Mouse (Mus musculus) neural tube, embryonic 15.5 days (tissue): ENCODE results near the gene Trpc2. TPM values are rescaled to one million over a fixed set of nuclear protein-coding genes. Genes with fewer than 3 reads are reported as not detected.

Experiments used
- ATAC-seq: fragments of 200-750 bp; cut with Nextera tagmentation; 2 replicates; pipeline ENCODE4 v1.8.0; 2017; ENCODE audit warnings: mild to moderate bottlenecking, moderate TSS enrichment, moderate library complexity; ENCODE audit not compliant: low FRiP score
- H3K27ac ChIP-seq: fragments of 300-500 bp; sonication (generic); replicated peaks from 2 replicates; pipeline ENCODE4 v1.5.1; 2015; ENCODE audit warnings: mild to moderate bottlenecking, inconsistent platforms
- H3K27me3 ChIP-seq: fragments of 300-500 bp; sonication (generic); replicated peaks from 2 replicates; pipeline ENCODE4 v1.6.1; 2015; ENCODE audit warnings: inconsistent platforms
- H3K36me3 ChIP-seq: fragments of 300-500 bp; sonication (generic); 2 replicates; pipeline ENCODE4 v1.6.1; 2015; ENCODE audit warnings: inconsistent platforms
- H3K4me1 ChIP-seq: fragments of 300-500 bp; sonication (generic); 2 replicates; pipeline ENCODE4 v1.6.1; 2015; ENCODE audit warnings: inconsistent platforms
- H3K4me2 ChIP-seq: fragments of 300-500 bp; sonication (generic); 2 replicates; pipeline ENCODE4 v1.6.1; 2015; ENCODE audit warnings: inconsistent platforms, mild to moderate bottlenecking, moderate library complexity
- H3K4me3 ChIP-seq: fragments of 300-500 bp; sonication (generic); replicated peaks from 2 replicates; pipeline ENCODE4 v1.5.1; 2015; ENCODE audit warnings: mild to moderate bottlenecking, inconsistent platforms
- H3K9ac ChIP-seq: fragments of 300-500 bp; sonication (generic); replicated peaks from 2 replicates; pipeline ENCODE4 v1.6.1; 2015; ENCODE audit warnings: mild to moderate bottlenecking, inconsistent platforms
- H3K9me3 ChIP-seq: fragments of 300-500 bp; sonication (generic); replicated peaks from 2 replicates; pipeline ENCODE4 v1.6.1; 2016; ENCODE audit warnings: inconsistent platforms
- WGBS: fragments of 180-500 bp; shearing (Covaris S2); methylation state at CpG from one replicate; pipeline ENCODE4 v1.1.7; 2015; ENCODE audit warnings: mixed read lengths; 5-methylcytosine and 5-hydroxymethylcytosine counted together
- polyA plus RNA-seq: library from polyadenylated mRNA; unstranded; fragments of >200 nt; fragmentation: Nextera tagmentation; extraction: Ambion mirVana; gene quantifications from 2 replicates; pipeline ENCODE4 v1.2.1, GENCODE M21; 2015

Trpc2 gene
- polyA plus RNA-seq, 1 experiment from 2014 or later = 0.24 TPM

DNA sequence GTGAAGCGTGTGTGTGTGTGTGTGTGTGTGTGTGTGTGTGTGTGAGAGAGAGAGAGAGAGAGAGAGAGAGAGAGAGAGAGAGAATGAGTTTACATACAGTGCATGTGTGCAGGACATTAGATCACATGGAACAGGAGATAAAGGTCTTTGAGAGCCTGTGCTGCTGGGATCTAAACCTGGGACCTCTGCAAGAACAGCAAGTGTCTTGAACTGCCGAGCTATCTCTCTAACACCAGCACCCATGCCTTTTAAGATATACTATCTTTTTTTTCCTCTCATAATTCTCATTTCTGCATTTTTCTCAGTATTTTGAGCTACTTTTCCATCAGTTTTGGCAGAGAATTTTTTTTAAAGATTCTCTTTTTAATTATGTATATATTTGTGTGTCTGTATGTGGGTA lies 20.6 kb downstream of the Trpc2 start:
- no peak overlapping the region for H3K4me2 ChIP-seq
- peaks cover 14% of the 10 kb centered on the region for H3K4me1 ChIP-seq
- no peaks in the 10 kb centered on the region; the same call in 1 of the 2 replicates for H3K27me3 ChIP-seq
- no peak overlapping the region for H3K4me3 ChIP-seq
- WGBS = 87% methylated on average over 2 of the region's 2 CpGs
- H3K36me3 ChIP-seq = no peaks in the 10 kb centered on the region
- no peak overlapping the region for H3K9ac ChIP-seq
- H3K27ac ChIP-seq = no peak overlapping the region
- no peaks in the 10 kb centered on the region for H3K9me3 ChIP-seq
- ATAC-seq = no peak

DNA sequence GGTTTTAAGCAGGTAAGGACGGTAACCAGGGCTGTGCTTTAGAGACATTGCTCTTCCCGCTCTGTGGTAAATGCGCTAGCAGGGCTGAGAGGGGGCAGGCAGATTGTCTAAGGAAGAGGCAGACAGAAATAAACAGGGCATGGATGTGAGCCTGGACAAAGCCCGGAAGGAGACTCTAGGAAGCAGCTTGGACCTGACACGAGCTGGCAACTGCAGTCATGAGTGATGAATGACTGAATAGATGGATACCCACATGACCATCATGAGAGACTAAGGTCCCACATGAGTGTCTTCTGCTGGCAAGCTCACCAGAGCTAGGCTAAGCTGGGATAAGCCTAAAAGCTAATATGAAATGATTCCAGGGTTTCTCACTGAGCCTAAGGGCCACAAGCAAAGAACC lies 21.2 kb downstream of the Trpc2 start:
- ATAC-seq = no peak
- Histone ChIP-seq H3K4me1 (peaks cover 14% of the 10 kb centered on the region), H3K27ac (no peak overlapping the region), H3K27me3 (no peaks in the 10 kb centered on the region; the same call in 1 of the 2 replicates), H3K4me2 (no peak overlapping the region), H3K9ac (no peak overlapping the region), H3K4me3 (no peak overlapping the region), H3K9me3 (no peaks in the 10 kb centered on the region), H3K36me3 (no peaks in the 10 kb centered on the region)
- WGBS = 76% methylated on average over 5 of the region's 5 CpGs

DNA sequence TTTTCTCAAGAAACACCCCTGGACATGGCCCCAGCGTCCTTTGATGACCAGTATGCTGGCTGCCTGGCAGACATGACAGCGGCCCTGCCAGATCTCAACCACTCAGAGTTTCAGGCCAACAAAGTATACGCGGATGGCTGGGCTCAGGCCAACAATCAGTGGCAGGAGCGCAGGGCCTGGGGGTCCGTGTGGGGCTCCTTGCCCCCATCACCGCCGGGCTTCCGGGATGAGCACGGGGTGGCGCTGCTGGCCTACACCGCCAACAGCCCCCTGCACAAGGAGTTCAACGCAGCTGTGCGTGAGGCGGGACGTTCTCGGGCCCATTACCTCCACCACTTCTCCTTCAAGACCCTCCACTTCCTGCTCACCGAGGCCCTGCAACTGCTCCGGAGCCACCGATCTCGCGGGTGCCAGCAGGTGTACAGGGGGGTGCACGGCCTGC lies 23.8 kb downstream of the Trpc2 start:
- WGBS = 24% methylated on average over 23 of the region's 23 CpGs
- Histone ChIP-seq H3K4me1 (0 out of 2 replicates have a peak, but pooled peaks cover 2% of the 10 kb centered on the region), H3K4me3 (peak overlapping the region; percentile 6; the same call in 1 of the 2 replicates), H3K4me2 (peak overlapping the region; percentile 53), H3K9ac (no peak overlapping the region), H3K27me3 (no peaks in the 10 kb centered on the region), H3K27ac (no peak overlapping the region), H3K9me3 (no peaks in the 10 kb centered on the region), H3K36me3 (no peaks in the 10 kb centered on the region)
- no peak for ATAC-seq

DNA sequence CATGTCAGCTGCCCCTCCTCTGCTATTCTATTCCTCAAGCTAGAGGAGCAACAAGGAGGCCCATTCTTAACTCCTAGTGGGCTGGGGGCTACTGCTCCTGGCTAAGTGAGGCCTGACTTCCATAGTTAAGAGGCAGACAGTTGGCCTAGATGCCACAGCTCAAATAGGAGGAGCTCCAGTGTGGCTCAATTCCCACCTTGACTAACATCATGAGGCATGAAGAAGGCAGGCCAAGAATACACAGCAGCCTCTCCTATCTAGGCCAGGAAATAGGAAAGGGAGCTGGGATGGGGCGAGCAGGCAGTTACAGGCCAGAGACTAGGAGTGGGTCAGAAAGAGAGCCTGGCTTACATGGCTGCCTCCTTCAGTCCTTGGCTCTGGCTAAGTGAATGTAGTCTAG lies 25.3 kb downstream of the Trpc2 start:
- WGBS = 94% methylated on average over 1 of the region's 1 CpGs
- no peak for ATAC-seq
- no peak overlapping the region for H3K4me2 ChIP-seq
- no peak overlapping the region for H3K9ac ChIP-seq
- no peaks in the 10 kb centered on the region for H3K9me3 ChIP-seq
- H3K36me3 ChIP-seq = no peaks in the 10 kb centered on the region
- H3K4me3 ChIP-seq = no peak overlapping the region
- no peaks in the 10 kb centered on the region for H3K4me1 ChIP-seq
- no peaks in the 10 kb centered on the region for H3K27me3 ChIP-seq
- H3K27ac ChIP-seq = no peak overlapping the region

DNA sequence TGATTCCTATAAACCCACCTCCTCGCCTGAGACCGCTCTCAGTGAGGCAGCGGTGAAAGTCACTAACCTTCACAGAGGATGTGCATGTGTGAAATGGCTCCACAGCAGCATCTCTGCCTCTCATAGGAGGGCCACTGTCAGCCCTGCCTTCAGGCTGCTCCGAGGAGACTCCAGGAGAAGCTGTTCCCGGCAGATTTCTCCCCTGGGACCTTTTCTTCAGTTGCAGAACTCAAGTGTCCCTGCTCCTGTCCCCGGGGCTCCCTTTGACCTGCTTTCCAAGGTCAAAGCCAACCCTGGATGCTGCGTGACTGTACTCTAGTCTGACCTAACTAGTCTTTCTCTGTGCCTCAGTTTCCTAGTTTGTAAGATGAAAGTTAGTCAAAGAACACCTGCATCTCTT lies 26.3 kb downstream of the Trpc2 start, which contains the start of gene Art5:
Gene Art5 (minus strand): TSS at position 319 of the 400 bp plus-strand sequence.
- Histone ChIP-seq H3K27me3 (no peaks in the 10 kb centered on the region), H3K9ac (no peak within 1 kb of the TSS), H3K4me1 (no peaks in the 10 kb centered on the region), H3K4me3 (no peak within 1 kb of the TSS), H3K4me2 (no peak within 1 kb of the TSS), H3K27ac (no peak within 1 kb of the TSS), H3K9me3 (no peaks in the 10 kb centered on the region), H3K36me3 (no peaks in the 10 kb centered on the region)
- no peak for ATAC-seq
- 83% methylated on average over 7 of the region's 7 CpGs for WGBS

DNA sequence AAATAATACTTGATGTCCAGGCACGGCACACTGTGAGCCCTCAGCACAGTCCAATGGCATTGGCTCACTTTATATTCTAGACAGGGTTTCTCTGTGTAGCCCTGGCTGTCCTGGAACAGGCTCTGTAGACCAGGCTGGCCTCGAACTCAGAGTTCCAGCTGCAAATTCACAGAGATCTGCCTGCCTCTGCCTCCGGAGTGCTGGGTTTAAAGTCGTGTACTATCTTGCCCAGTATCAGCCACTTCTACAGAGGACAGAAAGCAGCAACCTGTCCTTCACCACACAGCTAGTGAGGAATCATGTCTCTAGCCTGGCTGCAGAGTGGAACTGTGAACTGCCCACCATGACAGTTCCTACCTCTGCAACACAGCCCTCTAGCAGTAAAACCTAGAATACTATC lies 26.8 kb downstream of the Trpc2 start:
- H3K4me3 ChIP-seq = no peak overlapping the region
- WGBS = 88% methylated on average over 4 of the region's 4 CpGs
- no peaks in the 10 kb centered on the region for H3K27me3 ChIP-seq
- H3K9me3 ChIP-seq = no peaks in the 10 kb centered on the region
- no peak for ATAC-seq
- no peaks in the 10 kb centered on the region for H3K36me3 ChIP-seq
- no peak overlapping the region for H3K27ac ChIP-seq
- H3K4me1 ChIP-seq = no peaks in the 10 kb centered on the region
- H3K4me2 ChIP-seq = no peak overlapping the region
- no peak overlapping the region for H3K9ac ChIP-seq

DNA sequence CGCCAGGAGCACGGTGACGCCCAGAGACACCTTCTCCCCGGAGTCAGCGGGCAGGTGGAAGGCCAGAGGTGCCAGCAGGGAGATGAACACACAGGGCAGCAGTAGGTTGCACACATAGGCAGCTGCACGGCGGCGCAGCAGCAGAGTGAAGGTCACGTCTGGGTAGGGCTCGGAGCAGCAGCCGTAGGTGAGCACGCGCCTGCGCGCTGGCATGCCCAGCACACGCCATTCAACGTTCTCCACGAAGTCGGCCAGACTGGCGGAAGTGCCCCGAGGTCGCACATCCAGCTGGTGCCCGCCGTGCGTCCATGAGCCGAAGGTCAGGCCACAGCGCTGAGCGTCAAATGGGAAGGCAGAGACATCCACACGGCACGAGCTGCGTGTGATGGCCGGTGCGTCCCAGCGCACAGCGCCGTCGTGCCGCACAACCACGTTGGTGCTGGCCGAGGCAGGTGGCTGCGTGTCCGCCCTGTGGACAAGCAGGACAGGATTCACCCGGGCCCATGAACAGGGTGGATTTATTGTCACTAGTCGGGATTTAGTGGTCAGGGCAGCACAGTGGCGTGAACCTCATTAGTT lies 30.3 kb downstream of the Trpc2 start:
- ATAC-seq = no peak
- H3K9ac ChIP-seq = no peak overlapping the region
- H3K4me2 ChIP-seq = no peak overlapping the region
- H3K9me3 ChIP-seq = no peaks in the 10 kb centered on the region
- no peaks in the 10 kb centered on the region for H3K4me1 ChIP-seq
- peaks cover 5% of the 10 kb centered on the region for H3K36me3 ChIP-seq
- no peaks in the 10 kb centered on the region for H3K27me3 ChIP-seq
- no peak overlapping the region for H3K27ac ChIP-seq
- no peak overlapping the region for H3K4me3 ChIP-seq
- 80% methylated on average over 45 of the region's 45 CpGs for WGBS

DNA sequence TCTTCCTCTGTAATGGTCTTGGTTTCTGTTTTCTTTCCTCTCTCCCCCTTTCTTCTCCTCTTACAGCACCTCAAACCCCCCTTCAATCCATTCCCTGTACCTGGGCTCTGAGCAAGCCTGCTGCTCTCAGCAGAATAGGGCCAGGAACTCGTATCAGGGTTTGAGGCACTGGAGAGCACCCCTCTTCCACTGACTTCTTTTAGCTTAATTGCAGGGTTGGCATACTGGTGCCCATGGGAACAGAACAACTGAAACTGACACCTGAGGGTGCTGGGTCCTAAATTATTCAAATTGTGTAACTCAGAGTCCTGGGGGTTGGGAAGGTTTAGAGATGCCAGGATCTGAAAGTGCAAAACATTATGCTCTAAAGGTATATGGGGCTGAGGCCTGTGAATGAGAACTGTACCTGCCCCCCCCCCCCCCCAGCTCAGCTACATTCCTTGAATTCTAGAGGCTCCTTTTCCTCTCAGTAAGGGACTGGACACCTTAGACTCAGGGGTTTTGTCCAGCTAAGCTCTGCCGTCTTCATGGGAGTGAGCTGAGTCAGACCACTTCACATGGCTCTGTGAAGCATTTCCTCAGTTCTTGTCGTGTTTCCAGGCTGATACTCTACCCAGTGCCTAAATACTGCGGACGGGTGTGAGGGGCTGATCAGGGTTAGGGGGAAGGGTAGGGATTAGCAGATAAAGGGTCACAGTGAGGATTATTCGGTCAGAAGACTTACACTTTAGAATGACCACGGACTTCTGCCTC lies 33.8 kb downstream of the Trpc2 start, which contains the start of gene Chrna10:
Gene Chrna10 (minus strand): TSS at position 250 of the 753 bp plus-strand sequence.
- Histone ChIP-seq H3K27me3 (no peaks in the 10 kb centered on the region), H3K9me3 (no peaks in the 10 kb centered on the region), H3K4me3 (no peak within 1 kb of the TSS), H3K36me3 (peaks cover 38% of the 10 kb centered on the region), H3K4me1 (no peaks in the 10 kb centered on the region), H3K4me2 (no peak within 1 kb of the TSS), H3K9ac (no peak within 1 kb of the TSS), H3K27ac (no peak within 1 kb of the TSS)
- ATAC-seq = no peak
- 63% methylated on average over 7 of the region's 7 CpGs for WGBS

DNA sequence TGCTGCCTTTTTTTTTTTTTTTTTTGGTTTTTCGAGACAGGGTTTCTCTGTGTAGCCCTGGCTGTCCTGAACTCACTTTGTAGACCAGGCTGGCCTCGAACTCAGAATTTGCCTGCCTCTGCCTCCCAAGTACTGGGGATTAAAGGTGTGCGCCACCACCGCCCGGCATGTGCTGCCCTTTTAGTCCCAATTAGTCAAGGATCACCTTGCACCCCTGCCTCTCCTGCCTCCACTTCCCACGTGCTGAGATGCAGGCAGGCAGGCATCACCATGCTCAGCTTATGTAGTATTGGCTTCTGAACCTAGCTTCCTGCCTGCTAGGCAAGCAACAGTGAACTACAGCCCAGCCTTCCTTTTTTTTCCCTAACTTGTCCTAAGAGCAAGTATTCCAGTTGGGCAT lies 34.5 kb downstream of the Trpc2 start:
- Histone ChIP-seq H3K27ac (no peak overlapping the region), H3K4me3 (no peak overlapping the region), H3K4me1 (no peaks in the 10 kb centered on the region), H3K36me3 (peaks cover 44% of the 10 kb centered on the region), H3K9me3 (no peaks in the 10 kb centered on the region), H3K4me2 (no peak overlapping the region), H3K27me3 (no peaks in the 10 kb centered on the region), H3K9ac (no peak overlapping the region)
- 82% methylated on average over 6 of the region's 6 CpGs for WGBS
- ATAC-seq = no peak

DNA sequence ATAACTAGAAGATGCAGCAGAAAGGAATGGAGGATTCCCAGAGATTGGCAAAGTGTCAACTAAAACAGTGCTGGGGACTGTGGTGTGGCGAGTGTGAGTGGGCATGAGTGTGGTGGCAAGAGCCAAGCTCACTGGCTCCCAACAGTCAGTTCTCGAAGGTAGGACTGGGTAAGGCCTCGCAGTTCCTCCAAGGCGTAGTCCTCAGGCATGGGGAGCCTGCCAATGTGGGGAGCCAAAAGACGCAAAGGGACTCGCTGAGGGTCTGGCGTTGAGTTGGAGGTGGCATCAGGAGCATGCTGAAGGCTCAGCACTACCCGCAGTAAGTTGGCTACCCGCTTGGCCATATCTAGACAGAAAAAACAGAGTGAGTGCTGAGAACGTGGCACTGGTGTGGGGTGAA lies 37.4 kb downstream of the Trpc2 start:
- 92% methylated on average over 10 of the region's 10 CpGs for WGBS
- H3K27me3 ChIP-seq = no peaks in the 10 kb centered on the region

DNA sequence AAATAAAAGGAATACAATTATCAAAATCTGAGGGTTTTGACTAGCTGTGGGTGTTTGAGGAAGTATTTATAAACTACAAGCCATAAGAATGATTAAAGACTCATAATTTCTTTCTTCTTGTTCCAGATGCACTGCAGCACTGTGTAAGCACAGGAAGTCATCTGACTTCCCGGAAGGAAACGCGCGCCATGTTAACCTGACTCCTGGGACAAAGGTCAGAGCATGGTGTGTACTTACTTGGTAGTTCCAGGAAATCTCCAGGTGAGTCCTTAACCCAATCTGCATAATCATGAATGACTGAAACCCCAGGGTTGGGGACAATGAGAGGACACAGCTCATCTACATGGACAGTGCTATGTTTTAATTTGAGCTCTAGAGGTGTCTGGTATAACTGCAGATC lies 49.5 kb downstream of the Trpc2 start:
- Histone ChIP-seq H3K27me3 (no peaks in the 10 kb centered on the region), H3K27ac (no peak overlapping the region), H3K36me3 (peaks cover 69% of the 10 kb centered on the region), H3K4me2 (no peak overlapping the region), H3K9me3 (no peaks in the 10 kb centered on the region), H3K4me3 (no peak overlapping the region), H3K4me1 (no peaks in the 10 kb centered on the region), H3K9ac (no peak overlapping the region)
- ATAC-seq = no peak
- 96% methylated on average over 4 of the region's 4 CpGs for WGBS

More for the DNA sequence above, 37.4 kb downstream of the Trpc2 start:
- Histone ChIP-seq H3K4me2 (no peak overlapping the region), H3K36me3 (peaks cover 73% of the 10 kb centered on the region), H3K9ac (no peak overlapping the region), H3K9me3 (no peaks in the 10 kb centered on the region), H3K4me1 (no peaks in the 10 kb centered on the region), H3K4me3 (no peak overlapping the region), H3K27ac (no peak overlapping the region)
- no peak for ATAC-seq

DNA sequence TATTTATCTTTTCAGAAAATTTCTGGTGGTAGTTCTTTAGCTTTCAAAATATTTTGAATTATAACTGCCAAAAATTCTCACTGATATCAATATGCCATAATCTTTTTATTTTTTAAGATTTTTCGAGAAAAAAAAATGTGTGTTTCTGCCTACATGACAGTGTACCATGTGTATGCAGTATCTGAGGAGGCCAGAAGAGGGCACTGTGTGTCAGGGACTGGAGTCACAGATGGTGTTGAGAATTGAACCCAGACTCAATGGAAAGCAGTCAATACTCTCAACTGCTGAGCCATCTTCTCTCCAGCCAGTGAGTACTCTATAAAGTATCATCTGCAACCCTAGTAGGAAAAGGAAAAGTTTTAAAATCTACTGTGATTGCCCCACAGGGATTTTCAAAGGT lies 54.5 kb downstream of the Trpc2 start:
- Histone ChIP-seq H3K4me2 (no peak overlapping the region), H3K27ac (no peak overlapping the region), H3K27me3 (no peaks in the 10 kb centered on the region), H3K36me3 (peaks cover 70% of the 10 kb centered on the region), H3K4me1 (no peaks in the 10 kb centered on the region), H3K4me3 (no peak overlapping the region), H3K9me3 (no peaks in the 10 kb centered on the region), H3K9ac (no peak overlapping the region)
- 91% methylated on average over 1 of the region's 1 CpGs for WGBS
- ATAC-seq = no peak
